Mouse (Mus musculus) intestine, embryonic 16.5 days (tissue): ENCODE data around the gene Krtap7-1. TPM values are rescaled to one million over a fixed set of nuclear protein-coding genes. Genes with fewer than 3 reads are reported as not detected.

Experiments
- ATAC-seq: fragments of 200-750 bp; cut with Nextera tagmentation; 2 replicates; pipeline ENCODE4 v1.8.0; 2017; ENCODE audit warnings: moderate TSS enrichment, moderate library complexity
- H3K27ac ChIP-seq: fragments of 300-500 bp; sonication (generic); 2 replicates; pipeline ENCODE4 v1.5.1; 2014; ENCODE audit warnings: mild to moderate bottlenecking, low read length
- H3K27me3 ChIP-seq: fragments of 300-500 bp; sonication (generic); replicated peaks from 2 replicates; pipeline ENCODE4 v1.6.1; 2014; ENCODE audit warnings: low read length, control low read depth, mixed read lengths; ENCODE audit not compliant: control insufficient read depth, insufficient read depth
- H3K36me3 ChIP-seq: fragments of 300-500 bp; sonication (generic); 2 replicates; pipeline ENCODE4 v1.6.1; 2014; ENCODE audit warnings: low read length, control low read depth; ENCODE audit not compliant: control insufficient read depth, insufficient read depth
- H3K4me1 ChIP-seq: fragments of 300-500 bp; sonication (generic); 2 replicates; pipeline ENCODE4 v1.6.1; 2014; ENCODE audit warnings: low read length, control low read depth, mixed read lengths; ENCODE audit not compliant: control insufficient read depth, insufficient read depth
- H3K4me2 ChIP-seq: fragments of 300-500 bp; sonication (generic); 2 replicates; pipeline ENCODE4 v1.6.1; 2014; ENCODE audit warnings: low read depth, low read length, control low read depth
- H3K4me3 ChIP-seq: fragments of 300-500 bp; sonication (generic); 2 replicates; pipeline ENCODE4 v1.5.1; 2014; ENCODE audit warnings: mild to moderate bottlenecking, low read length
- H3K9ac ChIP-seq: fragments of 300-500 bp; sonication (generic); 2 replicates; pipeline ENCODE4 v1.6.1; 2014; ENCODE audit warnings: low read depth, low read length
- H3K9me3 ChIP-seq: fragments of 300-500 bp; sonication (generic); 2 replicates; pipeline ENCODE4 v1.6.1; 2016; ENCODE audit warnings: low read length, control low read depth; ENCODE audit not compliant: control insufficient read depth
- WGBS: fragments of 180-500 bp; shearing (Covaris S2); extraction: QIAGEN DNeasy Blood & Tissue Kit; methylation state at CpG from one replicate; pipeline ENCODE4 v1.1.7; 2014; 5-methylcytosine and 5-hydroxymethylcytosine counted together
- polyA plus RNA-seq: library from polyadenylated mRNA; unstranded; fragments of >200 nt; fragmentation: Nextera tagmentation; extraction: Ambion mirVana; gene quantifications from 2 replicates; pipeline ENCODE4 v1.2.1, GENCODE M21; 2015

The Krtap7-1 gene
- polyA plus RNA-seq, 1 experiment from 2014 or later = not detected

DNA sequence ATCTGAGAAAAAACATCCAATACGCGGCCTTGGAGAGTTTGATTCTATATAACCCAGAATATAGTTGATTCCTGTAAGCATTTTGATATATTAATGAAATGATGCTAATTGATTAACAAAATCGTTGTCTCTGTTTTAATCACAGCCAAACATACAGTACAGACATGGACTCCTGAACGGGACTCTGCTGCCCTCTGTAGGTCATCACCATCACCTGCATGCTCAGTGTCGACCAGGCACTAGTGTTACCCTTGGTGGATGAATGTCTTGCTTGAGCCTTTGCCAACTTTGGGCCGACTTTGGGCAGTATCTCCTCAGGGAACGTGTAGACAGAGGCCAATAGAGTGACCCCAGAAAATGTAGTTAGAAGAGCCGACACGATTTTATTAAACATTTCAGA is 9.5 kb upstream of the Krtap7-1 start:
- no peak for ATAC-seq

DNA sequence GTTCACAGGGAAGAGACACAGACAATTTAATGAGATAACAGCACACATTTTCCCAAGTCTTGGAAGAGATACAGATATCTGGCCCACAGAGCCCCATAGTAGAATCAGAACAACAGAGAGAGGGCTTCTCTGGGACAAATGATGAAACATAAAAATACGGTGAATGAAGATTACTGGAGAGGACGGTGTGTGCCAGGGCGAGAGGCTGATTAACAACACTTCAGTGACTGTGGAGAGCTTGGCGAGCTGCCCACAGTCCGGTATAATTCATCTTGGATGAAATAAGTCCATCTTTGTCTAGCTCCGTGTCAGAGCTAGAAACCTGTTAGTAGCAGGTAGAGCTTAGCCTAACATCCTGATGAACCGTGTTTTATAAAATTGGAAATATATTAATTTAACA is 5.3 kb upstream of the Krtap7-1 start:
- Histone ChIP-seq H3K9ac (no peak overlapping the region), H3K4me2 (no peak overlapping the region), H3K36me3 (no peaks in the 10 kb centered on the region), H3K27me3 (no peaks in the 10 kb centered on the region), H3K4me3 (no peak overlapping the region), H3K4me1 (no peaks in the 10 kb centered on the region), H3K9me3 (no peaks in the 10 kb centered on the region), H3K27ac (no peak overlapping the region)
- 71% methylated on average over 7 of the region's 7 CpGs for WGBS
- ATAC-seq = no peak

More for the DNA sequence above, 9.5 kb upstream of the Krtap7-1 start:
- Histone ChIP-seq H3K4me2 (no peak overlapping the region), H3K4me1 (no peaks in the 10 kb centered on the region), H3K9ac (no peak overlapping the region), H3K9me3 (no peaks in the 10 kb centered on the region), H3K27ac (no peak overlapping the region), H3K4me3 (no peak overlapping the region), H3K36me3 (no peaks in the 10 kb centered on the region), H3K27me3 (no peaks in the 10 kb centered on the region)
- 63% methylated on average over 9 of the region's 9 CpGs for WGBS

DNA sequence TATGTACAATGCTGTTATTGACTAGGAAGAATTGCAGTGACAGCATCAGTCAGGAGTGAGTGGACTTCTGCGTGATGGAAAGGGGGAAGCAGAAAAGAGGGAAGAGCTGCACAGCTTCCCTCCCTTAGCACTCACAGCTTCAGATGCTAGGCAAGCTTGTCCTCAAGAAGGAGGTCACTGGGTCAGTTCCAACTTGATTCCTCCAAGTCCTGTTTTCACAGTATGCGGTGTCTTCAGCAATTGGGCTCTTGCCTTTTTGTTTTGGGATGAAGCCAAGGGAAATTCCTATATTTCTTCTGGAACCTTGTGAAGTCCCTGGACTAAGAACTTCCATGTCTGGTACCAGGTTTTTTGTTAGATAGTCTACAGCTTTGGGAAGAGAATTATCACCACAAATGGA is 4.6 kb downstream of the Krtap7-1 start:
- Histone ChIP-seq H3K36me3 (no peaks in the 10 kb centered on the region), H3K4me3 (no peak overlapping the region), H3K27ac (no peak overlapping the region), H3K27me3 (no peaks in the 10 kb centered on the region), H3K9ac (no peak overlapping the region), H3K4me2 (no peak overlapping the region), H3K4me1 (no peaks in the 10 kb centered on the region), H3K9me3 (no peaks in the 10 kb centered on the region)
- WGBS = 89% methylated on average over 2 of the region's 2 CpGs
- ATAC-seq = no peak

DNA sequence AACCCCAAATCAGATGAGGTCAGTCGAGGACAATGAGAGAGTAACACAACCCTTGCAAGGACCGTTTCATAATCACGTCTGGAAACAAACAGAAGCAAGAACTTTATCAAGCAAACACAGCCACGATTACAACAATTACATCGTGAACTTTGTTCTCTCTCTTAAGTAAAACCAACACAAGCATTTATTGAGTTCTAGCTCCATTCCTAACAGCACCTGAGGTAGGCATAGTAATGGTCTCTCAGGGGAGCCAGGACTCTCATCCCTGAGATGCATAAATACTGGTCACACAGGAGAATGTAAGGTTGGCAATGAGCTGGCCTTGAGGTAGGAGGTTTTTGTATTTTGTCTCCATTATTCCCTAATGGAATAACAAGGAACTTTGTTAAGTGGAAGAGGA is 6.3 kb downstream of the Krtap7-1 start:
- H3K36me3 ChIP-seq = no peaks in the 10 kb centered on the region
- no peaks in the 10 kb centered on the region for H3K9me3 ChIP-seq
- no peak overlapping the region for H3K4me3 ChIP-seq

DNA sequence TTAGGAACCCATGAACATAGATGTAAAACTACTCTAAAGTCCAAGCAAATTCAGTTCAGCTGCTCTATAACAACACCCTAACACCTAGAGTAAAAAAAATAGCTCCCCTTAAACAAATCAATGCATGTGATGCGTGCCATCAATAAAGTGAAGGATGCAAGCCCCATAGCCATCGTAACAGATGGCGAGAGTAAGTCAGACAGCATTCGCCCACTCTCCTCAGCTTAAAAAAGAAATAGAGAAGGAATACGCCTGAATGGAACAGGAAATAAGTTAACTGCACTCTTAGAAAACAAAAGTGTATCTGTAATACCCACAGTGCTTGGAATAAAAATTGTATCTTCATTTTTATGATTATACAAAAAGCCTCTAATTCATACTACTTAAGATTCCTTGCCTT is 11.1 kb downstream of the Krtap7-1 start:
- no peak for ATAC-seq
- no peak overlapping the region for H3K9ac ChIP-seq
- no peaks in the 10 kb centered on the region for H3K27me3 ChIP-seq
- no peaks in the 10 kb centered on the region for H3K4me1 ChIP-seq
- no peaks in the 10 kb centered on the region for H3K36me3 ChIP-seq
- no peak overlapping the region for H3K4me2 ChIP-seq
- H3K27ac ChIP-seq = no peak overlapping the region
- H3K4me3 ChIP-seq = no peak overlapping the region
- no peaks in the 10 kb centered on the region for H3K9me3 ChIP-seq
- WGBS = 92% methylated on average over 5 of the region's 5 CpGs

More for the DNA sequence above, 6.3 kb downstream of the Krtap7-1 start:
- Histone ChIP-seq H3K4me2 (no peak overlapping the region), H3K9ac (no peak overlapping the region), H3K27ac (no peak overlapping the region), H3K4me1 (no peaks in the 10 kb centered on the region), H3K27me3 (no peaks in the 10 kb centered on the region)
- 57% methylated on average over 5 of the region's 5 CpGs for WGBS
- ATAC-seq = peak; percentile 63

DNA sequence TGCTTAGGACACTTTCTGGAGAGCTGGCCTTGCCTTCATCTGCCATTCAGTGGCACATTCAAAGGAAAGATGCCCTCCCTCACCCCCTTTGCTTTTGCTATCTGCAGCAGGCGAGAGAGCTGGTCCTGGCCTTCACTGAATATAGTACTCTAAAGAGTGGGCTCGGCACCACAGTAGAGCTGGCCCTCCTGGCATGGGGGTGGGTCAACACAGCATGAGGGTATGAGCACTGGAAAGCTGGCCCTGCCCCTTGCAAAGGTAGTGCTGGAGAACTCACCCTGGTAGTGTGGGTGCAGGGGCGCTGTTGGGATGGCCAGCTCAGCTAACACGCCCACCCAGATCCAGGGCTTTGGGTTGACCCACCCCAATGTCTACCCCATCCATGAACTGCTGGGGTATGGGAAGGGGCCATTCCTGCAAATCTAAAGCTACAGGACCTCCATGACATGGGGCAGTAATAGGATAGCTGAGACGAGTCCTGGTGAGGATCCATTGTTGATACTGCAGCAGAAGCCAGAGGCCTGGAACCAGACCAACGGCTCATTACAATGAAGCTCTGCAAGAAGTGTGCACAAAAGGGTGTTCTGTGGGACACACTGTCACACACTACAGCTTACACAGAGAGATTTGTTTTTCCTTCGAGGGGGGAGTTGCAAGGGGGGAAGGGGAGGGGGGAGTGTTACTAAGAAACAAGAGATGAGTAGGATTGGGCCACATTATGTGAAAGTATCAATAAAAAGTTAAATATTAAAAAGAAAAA is 12.5 kb downstream of the Krtap7-1 start:
- Histone ChIP-seq H3K9ac (no peak overlapping the region), H3K9me3 (no peaks in the 10 kb centered on the region), H3K4me2 (no peak overlapping the region), H3K4me3 (no peak overlapping the region), H3K27me3 (no peaks in the 10 kb centered on the region), H3K27ac (no peak overlapping the region), H3K4me1 (no peaks in the 10 kb centered on the region), H3K36me3 (no peaks in the 10 kb centered on the region)
- 79% methylated on average over 7 of the region's 7 CpGs for WGBS
- ATAC-seq = no peak

DNA sequence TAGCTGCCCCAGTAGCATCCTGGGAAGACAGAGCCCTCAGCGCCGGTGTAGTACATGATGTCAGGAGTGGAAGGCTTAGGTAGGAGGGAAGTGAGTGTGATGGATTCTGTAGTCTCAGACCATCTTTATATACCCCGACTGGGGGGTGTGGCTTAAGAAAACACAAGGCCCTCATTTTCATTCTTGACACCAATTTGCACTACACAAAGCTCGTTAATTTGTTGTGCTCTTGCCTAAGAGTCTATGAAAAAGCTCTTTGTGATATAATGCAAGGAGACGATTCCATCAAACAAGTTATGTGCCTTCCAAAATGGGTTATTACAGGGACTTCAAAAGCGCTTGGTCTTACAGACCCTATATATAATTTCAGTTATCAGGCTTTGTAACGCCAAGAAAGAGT is 20.3 kb downstream of the Krtap7-1 start, which contains the start of gene Krtap8-1:
TSS of gene Krtap8-1 (minus strand) at position 101 of the 400 bp plus-strand sequence.
- Histone ChIP-seq H3K4me2 (no peak within 1 kb of the TSS), H3K9me3 (no peaks in the 10 kb centered on the region), H3K27ac (no peak within 1 kb of the TSS), H3K9ac (no peak within 1 kb of the TSS), H3K27me3 (no peaks in the 10 kb centered on the region), H3K4me1 (no peaks in the 10 kb centered on the region), H3K36me3 (no peaks in the 10 kb centered on the region), H3K4me3 (no peak within 1 kb of the TSS)
- WGBS = 85% methylated on average over 7 of the region's 7 CpGs
- ATAC-seq = no peak

DNA sequence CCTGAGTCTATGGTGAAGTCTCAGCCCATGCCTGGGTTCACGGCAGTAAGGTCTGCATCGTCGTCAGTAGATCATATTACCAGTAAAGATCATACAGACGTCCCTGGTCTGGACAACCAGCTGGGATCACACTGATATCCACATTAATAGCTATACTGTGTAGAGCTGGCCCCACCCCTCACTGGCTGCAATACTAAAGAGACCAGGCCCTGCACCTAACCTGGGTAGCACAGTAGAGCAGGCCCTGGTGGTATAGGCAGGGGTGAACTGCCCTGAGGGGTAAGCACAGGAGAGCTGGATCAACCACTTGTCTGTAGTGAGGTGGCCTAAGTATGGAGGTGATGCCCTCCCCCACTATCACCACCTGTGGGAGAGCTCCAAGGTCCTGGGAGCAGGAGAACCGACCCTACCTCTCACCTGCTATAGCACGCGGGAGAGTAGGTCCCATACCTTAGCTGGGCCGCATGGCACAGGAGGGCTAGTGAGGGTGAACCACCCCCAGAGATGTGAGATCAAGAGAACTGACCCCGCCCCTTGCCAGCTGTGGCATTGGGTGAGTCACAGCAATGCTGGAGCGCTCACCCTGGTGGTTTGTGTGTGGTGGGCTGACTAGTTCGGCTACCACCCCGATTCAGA is 30.3 kb downstream of the Krtap7-1 start:
- no peaks in the 10 kb centered on the region for H3K9me3 ChIP-seq
- H3K27ac ChIP-seq = no peak overlapping the region
- 86% methylated on average over 12 of the region's 12 CpGs for WGBS
- H3K36me3 ChIP-seq = no peaks in the 10 kb centered on the region
- ATAC-seq = no peak
- no peak overlapping the region for H3K4me2 ChIP-seq
- no peak overlapping the region for H3K9ac ChIP-seq
- no peak overlapping the region for H3K4me3 ChIP-seq
- no peaks in the 10 kb centered on the region for H3K27me3 ChIP-seq
- H3K4me1 ChIP-seq = no peaks in the 10 kb centered on the region

DNA sequence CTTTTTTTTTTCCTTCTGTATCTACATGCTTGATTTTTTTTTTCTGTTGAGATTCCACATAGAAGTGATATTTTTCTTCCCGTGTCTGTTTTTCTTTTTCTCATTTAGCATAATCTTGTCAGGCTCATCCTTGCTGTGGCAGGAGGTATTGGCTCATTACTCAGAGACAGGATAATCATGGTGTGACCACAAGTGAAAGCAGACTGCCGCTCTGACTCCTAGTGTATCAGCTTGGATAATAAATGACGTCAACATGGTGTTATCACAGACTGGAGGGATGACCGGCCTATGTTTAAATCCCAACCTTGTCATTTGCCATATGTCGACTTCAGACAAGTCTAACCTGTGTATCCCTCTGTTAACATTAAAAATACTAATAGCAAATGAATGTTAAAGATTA is 46.9 kb downstream of the Krtap7-1 start:
- Histone ChIP-seq H3K4me2 (no peak overlapping the region), H3K36me3 (no peaks in the 10 kb centered on the region), H3K9me3 (no peaks in the 10 kb centered on the region), H3K9ac (no peak overlapping the region), H3K4me1 (no peaks in the 10 kb centered on the region), H3K27ac (no peak overlapping the region), H3K27me3 (no peaks in the 10 kb centered on the region), H3K4me3 (no peak overlapping the region)
- WGBS = 60% methylated on average over 5 of the region's 5 CpGs
- no peak for ATAC-seq
